Mouse (Mus musculus) intestine, embryonic 15.5 days (tissue): Measurements from ENCODE around the gene Sema3b. TPM values are rescaled to one million over a fixed set of nuclear protein-coding genes. Genes with fewer than 3 reads are reported as not detected.
A peak's percentile ranks its signal among the peaks of the same experiment; 100 is the strongest.

ENCODE experiments used
- ATAC-seq: fragments of 200-750 bp; cut with Nextera tagmentation; 2 replicates; pipeline ENCODE4 v1.8.0; 2017; ENCODE audit warnings: moderate TSS enrichment, moderate library complexity
- H3K27ac ChIP-seq: fragments of 300-500 bp; sonication (generic); 2 replicates; pipeline ENCODE4 v1.5.1; 2015; ENCODE audit warnings: mild to moderate bottlenecking, inconsistent platforms
- H3K27me3 ChIP-seq: fragments of 300-500 bp; sonication (generic); replicated peaks from 2 replicates; pipeline ENCODE4 v1.6.1; 2015; ENCODE audit warnings: inconsistent platforms
- H3K36me3 ChIP-seq: fragments of 300-500 bp; sonication (generic); 2 replicates; pipeline ENCODE4 v1.6.1; 2015; ENCODE audit warnings: inconsistent platforms
- H3K4me1 ChIP-seq: fragments of 300-500 bp; sonication (generic); replicated peaks from 2 replicates; pipeline ENCODE4 v1.6.1; 2015; ENCODE audit warnings: inconsistent platforms
- H3K4me2 ChIP-seq: fragments of 300-500 bp; sonication (generic); replicated peaks from 2 replicates; pipeline ENCODE4 v1.6.1; 2015; ENCODE audit warnings: mild to moderate bottlenecking, inconsistent platforms
- H3K4me3 ChIP-seq: fragments of 300-500 bp; sonication (generic); replicated peaks from 2 replicates; pipeline ENCODE4 v1.5.1; 2015; ENCODE audit warnings: inconsistent platforms
- H3K9ac ChIP-seq: fragments of 300-500 bp; sonication (generic); 2 replicates; pipeline ENCODE4 v1.6.1; 2015; ENCODE audit warnings: inconsistent platforms
- H3K9me3 ChIP-seq: fragments of 300-500 bp; sonication (generic); 2 replicates; pipeline ENCODE4 v1.6.1; 2016; ENCODE audit warnings: inconsistent platforms
- WGBS: fragments of 180-500 bp; shearing (Covaris S2); methylation state at CpG from one replicate; pipeline ENCODE4 v1.1.7; 2015; 5-methylcytosine and 5-hydroxymethylcytosine counted together
- polyA plus RNA-seq: library from polyadenylated mRNA; unstranded; fragments of >200 nt; fragmentation: Nextera tagmentation; extraction: Ambion mirVana; gene quantifications from 2 replicates; pipeline ENCODE4 v1.2.1, GENCODE M21; 2015

Sema3b gene
- polyA plus RNA-seq, 1 experiment from 2014 or later, result 34.7 TPM

- H3K27ac ChIP-seq, result no peak overlapping the region
- no peak overlapping the region for H3K9ac ChIP-seq
- H3K4me2 ChIP-seq, result no peak overlapping the region
- H3K9me3 ChIP-seq, result no peaks in the 10 kb centered on the region
- no peak for ATAC-seq
- H3K4me3 ChIP-seq, result no peak overlapping the region
- H3K27me3 ChIP-seq, result no peaks in the 10 kb centered on the region
- H3K4me1 ChIP-seq, result peaks cover 15% of the 10 kb centered on the region; the same call in 1 of the 2 replicates
- H3K36me3 ChIP-seq, result peaks cover 24% of the 10 kb centered on the region
- WGBS, result 89% methylated on average over 11 of the region's 11 CpGs
Measured at GRCm38 (mm10) chr9:107596619-107597569, 12.1 kb downstream of the Sema3b start.

- Histone ChIP-seq H3K27me3 (no peaks in the 10 kb centered on the region), H3K4me3 (no peak overlapping the region), H3K36me3 (peaks cover 44% of the 10 kb centered on the region), H3K4me2 (no peak overlapping the region), H3K27ac (no peak overlapping the region), H3K4me1 (peaks cover 19% of the 10 kb centered on the region), H3K9me3 (no peaks in the 10 kb centered on the region), H3K9ac (no peak overlapping the region)
- no peak for ATAC-seq
- 78% methylated on average over 8 of the region's 8 CpGs for WGBS
Measured at GRCm38 (mm10) chr9:107594281-107595062, 14.6 kb downstream of the Sema3b start.

GRCm38 (mm10) chr9:107593101-107593976 is 15.7 kb downstream of the Sema3b start:
- no peak for ATAC-seq
- Histone ChIP-seq H3K9ac (no peak overlapping the region), H3K4me3 (no peak overlapping the region), H3K4me1 (peaks cover 22% of the 10 kb centered on the region), H3K4me2 (no peak overlapping the region), H3K36me3 (peaks cover 44% of the 10 kb centered on the region), H3K9me3 (no peaks in the 10 kb centered on the region), H3K27me3 (no peaks in the 10 kb centered on the region), H3K27ac (no peak overlapping the region)
- 80% methylated on average over 11 of the region's 11 CpGs for WGBS

GRCm38 (mm10) chr9:107590773-107591060 is 18.3 kb downstream of the Sema3b start:
- Histone ChIP-seq H3K27ac (peak overlapping the region; percentile 72), H3K4me1 (peaks cover 28% of the 10 kb centered on the region), H3K27me3 (no peaks in the 10 kb centered on the region), H3K9me3 (no peaks in the 10 kb centered on the region), H3K36me3 (peaks cover 41% of the 10 kb centered on the region), H3K9ac (no peak overlapping the region), H3K4me3 (peak overlapping the region; percentile 2; the same call in 1 of the 2 replicates), H3K4me2 (peak overlapping the region; percentile 73)
- 83% methylated on average over 6 of the region's 6 CpGs for WGBS
- ATAC-seq, result no peak

- ATAC-seq, result peak; percentile 6; the same call in 1 of the 2 replicates
- Histone ChIP-seq H3K9me3 (no peaks in the 10 kb centered on the region), H3K4me2 (peak overlapping the region; percentile 73), H3K27me3 (no peaks in the 10 kb centered on the region), H3K4me1 (peaks cover 28% of the 10 kb centered on the region), H3K4me3 (peak overlapping the region; percentile 2; the same call in 1 of the 2 replicates), H3K9ac (peak overlapping the region; percentile 17; the same call in 1 of the 2 replicates), H3K36me3 (peaks cover 41% of the 10 kb centered on the region), H3K27ac (peak overlapping the region; percentile 72)
- WGBS, result 78% methylated on average over 25 of the region's 25 CpGs
Measured at GRCm38 (mm10) chr9:107590058-107590772, 18.8 kb downstream of the Sema3b start.

GRCm38 (mm10) chr9:107587833-107588639 is 21.0 kb downstream of the Sema3b start:
- ATAC-seq, result no peak
- peak overlapping the region; percentile 49; the same call in 1 of the 2 replicates for H3K27ac ChIP-seq
- 2% methylated on average over 33 of the region's 33 CpGs for WGBS

GRCm38 (mm10) chr9:107586974-107587832 is 21.8 kb downstream of the Sema3b start, which contains the start of gene Ifrd2:
Gene Ifrd2, plus strand, starts transcription at chr9:107587642.
- Histone ChIP-seq H3K9ac (peak within 1 kb of the TSS; percentile 63), H3K9me3 (no peaks in the 10 kb centered on the region), H3K36me3 (peaks cover 32% of the 10 kb centered on the region), H3K4me2 (peak within 1 kb of the TSS; percentile 73), H3K4me3 (peak within 1 kb of the TSS; percentile 74), H3K27me3 (no peaks in the 10 kb centered on the region), H3K4me1 (peaks cover 31% of the 10 kb centered on the region), H3K27ac (peak within 1 kb of the TSS; percentile 79)
- 12% methylated on average over 46 of the region's 46 CpGs for WGBS
- peak; percentile 97 for ATAC-seq

More at GRCm38 (mm10) chr9:107587833-107588639, 21.0 kb downstream of the Sema3b start:
- H3K4me1 ChIP-seq, result peaks cover 28% of the 10 kb centered on the region
- peak overlapping the region; percentile 74 for H3K4me3 ChIP-seq
- H3K36me3 ChIP-seq, result peaks cover 37% of the 10 kb centered on the region
- H3K4me2 ChIP-seq, result peak overlapping the region; percentile 73
- no peaks in the 10 kb centered on the region for H3K27me3 ChIP-seq
- H3K9ac ChIP-seq, result peak overlapping the region; percentile 63
- H3K9me3 ChIP-seq, result no peaks in the 10 kb centered on the region

GRCm38 (mm10) chr9:107586504-107586903 is 22.5 kb downstream of the Sema3b start:
- no peak overlapping the region for H3K9ac ChIP-seq
- peaks cover 38% of the 10 kb centered on the region for H3K4me1 ChIP-seq
- H3K36me3 ChIP-seq, result peaks cover 26% of the 10 kb centered on the region
- H3K4me3 ChIP-seq, result no peak overlapping the region
- H3K27me3 ChIP-seq, result no peaks in the 10 kb centered on the region
- H3K4me2 ChIP-seq, result no peak overlapping the region; the same call in 1 of the 2 replicates
- peak overlapping the region; percentile 79 for H3K27ac ChIP-seq
- WGBS, result 89% methylated on average over 5 of the region's 5 CpGs
- no peaks in the 10 kb centered on the region for H3K9me3 ChIP-seq
- ATAC-seq, result no peak

- no peak overlapping the region for H3K27ac ChIP-seq
- H3K9ac ChIP-seq, result no peak overlapping the region
- H3K9me3 ChIP-seq, result no peaks in the 10 kb centered on the region
- no peak for ATAC-seq
- 92% methylated on average over 14 of the region's 14 CpGs for WGBS
- H3K4me2 ChIP-seq, result no peak overlapping the region
- no peak overlapping the region for H3K4me3 ChIP-seq
- H3K36me3 ChIP-seq, result peaks cover 9% of the 10 kb centered on the region
- H3K4me1 ChIP-seq, result peaks cover 22% of the 10 kb centered on the region
- no peaks in the 10 kb centered on the region for H3K27me3 ChIP-seq
Measured at GRCm38 (mm10) chr9:107583174-107583573, 25.9 kb downstream of the Sema3b start.

GRCm38 (mm10) chr9:107582509-107583062 is 26.4 kb downstream of the Sema3b start:
- Histone ChIP-seq H3K4me1 (peaks cover 21% of the 10 kb centered on the region), H3K4me2 (no peak overlapping the region), H3K4me3 (no peak overlapping the region), H3K9me3 (no peaks in the 10 kb centered on the region), H3K9ac (peak overlapping the region; percentile 6; the same call in 1 of the 2 replicates), H3K27ac (no peak overlapping the region), H3K27me3 (no peaks in the 10 kb centered on the region), H3K36me3 (peaks cover 9% of the 10 kb centered on the region)
- 86% methylated on average over 7 of the region's 7 CpGs for WGBS
- no peak for ATAC-seq
